Mouse (Mus musculus): ENCODE data around the gene Gpr152. TPM values are rescaled to one million over a fixed set of nuclear protein-coding genes. Genes with fewer than 3 reads are reported as not detected.
"Not testable (repeated sequence)": the region's sequence is repeated elsewhere in the genome, so short reads cannot be mapped to it uniquely, and the experiment has no call there.

The Gpr152 gene
- polyA plus RNA-seq, 1 experiment, result 0.06 TPM

DNA sequence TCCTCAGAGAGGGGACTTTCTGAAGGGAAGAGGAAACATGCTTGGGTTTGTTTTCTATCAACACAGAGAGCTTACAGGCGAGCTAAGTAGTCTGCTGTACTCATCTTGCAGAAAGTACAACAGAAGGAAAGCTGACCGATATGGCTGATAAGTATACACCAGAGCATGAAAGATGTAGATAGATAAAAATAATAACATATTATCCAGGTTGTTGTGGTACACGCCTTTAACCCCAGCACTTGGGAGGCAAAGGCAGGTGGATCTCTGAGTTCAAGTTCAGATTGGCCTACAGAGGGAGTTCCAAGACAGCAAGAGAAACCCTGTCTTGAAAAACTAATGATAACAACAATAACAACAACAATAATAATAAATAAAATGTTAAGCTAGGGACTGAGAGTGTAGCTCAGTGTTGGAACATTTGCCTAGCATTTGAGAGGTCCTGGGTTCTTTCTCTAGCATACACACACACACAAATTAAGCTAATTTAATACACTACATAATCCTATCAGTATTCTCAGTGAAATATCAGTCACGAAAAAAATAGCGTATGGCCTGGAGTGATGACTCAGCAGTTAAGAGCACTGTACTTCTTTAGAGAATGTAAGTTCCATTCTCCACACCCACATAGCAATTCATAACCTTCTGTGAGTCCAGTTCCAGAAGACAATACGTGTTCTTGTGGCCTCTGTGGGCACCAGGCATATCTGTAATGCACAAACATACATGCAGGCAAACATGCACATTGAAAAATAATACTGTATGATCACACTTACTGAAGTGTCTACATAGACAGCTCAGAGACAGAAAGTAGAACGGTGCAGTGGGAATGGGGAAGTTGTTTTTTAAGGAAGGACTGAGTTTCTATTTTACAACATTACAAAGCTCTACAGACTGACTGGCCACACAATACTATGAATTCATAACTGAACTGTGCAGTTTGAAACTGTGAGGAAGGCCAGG lies 16.9 kb upstream of the Gpr152 start:
- Histone ChIP-seq H3K36me3 (ENCODE audit: control insufficient read depth, insufficient read depth, low read length) (peaks cover 5% of the 10 kb centered on the region; the same call in 1 of the 2 replicates), H3K27me3 (ENCODE audit: control insufficient read depth, insufficient read depth, low read length) (no peaks in the 10 kb centered on the region), H3K4me3 (ENCODE audit: low read depth, low read length) (no peak overlapping the region), H3K27ac (ENCODE audit: insufficient read depth, low read depth, low read length) (no peak overlapping the region), H3K4me1 (ENCODE audit: control insufficient read depth, insufficient read depth, insufficient read length, low read length) (peaks cover 24% of the 10 kb centered on the region)
- TF ChIP-seq CTCF (IDR thresholded peaks at IDR 0.05; ENCODE audit: extremely low read depth, insufficient read length, insufficient replicate concordance, low read depth, low read length) (no peak), POLR2A (IDR thresholded peaks at IDR 0.05; ENCODE audit: low read depth, low read length) (no peak)
- WGBS, result 75% methylated on average over 7 of the region's 7 CpGs

DNA sequence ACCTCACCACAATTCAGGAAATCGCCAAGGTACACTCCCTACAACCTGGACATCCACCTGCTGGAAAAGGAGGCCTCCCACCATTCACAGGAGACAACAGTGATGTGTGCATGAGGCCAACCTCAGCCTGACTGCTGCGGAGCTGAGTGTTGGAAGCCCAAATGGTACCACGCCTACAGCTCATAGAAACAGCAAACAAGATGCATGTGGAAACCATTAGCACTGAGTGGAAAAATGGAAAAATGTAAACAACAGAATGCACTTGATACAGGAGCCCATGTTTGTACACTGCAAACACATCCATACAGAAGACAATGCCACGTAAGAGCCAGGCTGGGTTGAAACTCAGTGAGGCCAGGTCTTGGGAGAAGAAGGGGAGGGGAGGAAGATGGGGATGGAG lies 15.2 kb upstream of the Gpr152 start:
- Histone ChIP-seq H3K27ac (ENCODE audit: insufficient read depth, low read depth, low read length) (no peak overlapping the region), H3K36me3 (ENCODE audit: control insufficient read depth, insufficient read depth, low read length) (peaks cover 8% of the 10 kb centered on the region; the same call in 1 of the 2 replicates), H3K4me3 (ENCODE audit: low read depth, low read length) (no peak overlapping the region), H3K27me3 (ENCODE audit: control insufficient read depth, insufficient read depth, low read length) (no peaks in the 10 kb centered on the region), H3K4me1 (ENCODE audit: control insufficient read depth, insufficient read depth, insufficient read length, low read length) (peaks cover 21% of the 10 kb centered on the region)
- 85% methylated on average over 4 of the region's 4 CpGs for WGBS
- no peak for TF ChIP-seq CTCF (IDR thresholded peaks at IDR 0.05; ENCODE audit: extremely low read depth, insufficient read length, insufficient replicate concordance, low read depth, low read length)
- no peak for TF ChIP-seq POLR2A (IDR thresholded peaks at IDR 0.05; ENCODE audit: low read depth, low read length)

DNA sequence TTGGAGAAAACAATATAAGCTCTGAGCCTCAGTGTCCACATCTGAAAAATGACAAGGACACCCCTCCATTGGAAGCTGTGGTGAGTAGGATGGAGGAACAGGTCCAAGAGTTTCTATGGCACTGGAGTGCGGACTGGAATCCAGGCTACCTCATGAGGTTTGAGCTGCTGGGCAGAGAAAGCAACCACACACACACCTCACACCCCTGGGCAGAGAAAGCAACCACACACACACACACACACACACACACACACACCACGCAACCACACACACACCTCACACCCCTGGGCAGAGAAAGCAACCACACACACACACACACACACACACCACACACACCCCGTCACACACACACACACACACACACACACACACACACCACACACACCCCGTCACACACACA lies 14.3 kb upstream of the Gpr152 start:
- H3K27me3 ChIP-seq (ENCODE audit: control insufficient read depth, insufficient read depth, low read length), result not testable (repeated sequence)
- Histone ChIP-seq H3K4me1 (ENCODE audit: control insufficient read depth, insufficient read depth, insufficient read length, low read length) (peaks cover 19% of the 10 kb centered on the region), H3K27ac (ENCODE audit: insufficient read depth, low read depth, low read length) (peak overlapping the region; percentile 55), H3K36me3 (ENCODE audit: control insufficient read depth, insufficient read depth, low read length) (peaks cover 13% of the 10 kb centered on the region; the same call in 1 of the 2 replicates), H3K4me3 (ENCODE audit: low read depth, low read length) (peak overlapping the region; percentile 60)
- WGBS, result 5% methylated on average over 4 of the region's 4 CpGs

DNA sequence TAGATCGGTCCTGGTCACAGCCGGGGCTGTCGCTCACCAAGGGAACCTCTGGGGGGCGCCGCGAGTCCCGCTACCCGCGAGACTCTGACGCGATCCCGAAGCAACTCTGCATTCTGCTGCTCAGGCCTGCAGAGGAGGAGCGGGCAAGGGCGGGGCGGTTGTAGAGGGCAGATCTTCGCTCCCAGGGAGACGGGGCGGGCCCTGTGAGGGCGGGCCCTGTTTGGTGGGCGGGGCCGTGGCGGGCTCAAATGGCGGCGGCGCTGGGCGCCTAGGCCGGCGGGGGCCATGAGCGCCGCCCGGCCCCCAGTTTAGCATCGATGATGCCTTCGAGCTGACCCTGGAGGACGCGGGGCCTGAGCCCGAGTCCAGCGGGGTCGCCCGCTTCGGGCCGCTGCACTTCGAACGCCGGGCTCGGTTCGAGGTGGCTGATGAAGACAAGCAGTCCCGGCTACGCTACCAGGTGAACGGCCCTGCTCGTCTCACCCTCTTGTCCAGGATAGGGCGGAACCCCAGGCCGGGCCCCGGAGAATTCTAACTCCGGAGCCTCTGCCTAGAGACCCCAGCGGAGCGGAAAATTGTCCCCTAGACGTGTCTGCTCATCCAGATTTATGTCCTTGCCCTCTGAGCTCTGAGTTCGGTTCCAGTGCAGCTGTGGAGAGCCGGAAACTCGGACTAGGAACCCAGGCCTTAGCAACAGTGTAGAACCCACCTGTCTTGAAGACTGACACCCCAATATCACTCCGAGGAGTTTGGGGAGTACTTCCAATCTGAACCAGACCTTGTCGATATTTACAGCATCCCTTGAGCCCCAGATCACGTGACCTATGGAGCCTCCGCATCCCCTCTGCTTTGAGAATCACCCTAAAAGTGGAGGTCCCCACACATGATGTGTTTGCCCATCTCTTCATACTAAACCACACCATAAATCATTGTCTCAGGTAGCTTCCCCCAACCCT lies 13.6 kb upstream of the Gpr152 start, which contains the start of gene Aip:
Aip (minus strand) TSS at position 118 of the 956 bp plus-strand sequence.
- TF ChIP-seq POLR2A (IDR thresholded peaks at IDR 0.05; ENCODE audit: low read depth, low read length) (peak; percentile 61), CTCF (IDR thresholded peaks at IDR 0.05; ENCODE audit: extremely low read depth, insufficient read length, insufficient replicate concordance, low read depth, low read length) (peak; percentile 68)
- under 1% methylated on average over 64 of the region's 64 CpGs for WGBS
- Histone ChIP-seq H3K4me3 (ENCODE audit: low read depth, low read length) (peak within 1 kb of the TSS; percentile 78), H3K27ac (ENCODE audit: insufficient read depth, low read depth, low read length) (peak within 1 kb of the TSS; percentile 55), H3K27me3 (ENCODE audit: control insufficient read depth, insufficient read depth, low read length) (no peaks in the 10 kb centered on the region), H3K4me1 (ENCODE audit: control insufficient read depth, insufficient read depth, insufficient read length, low read length) (peaks cover 13% of the 10 kb centered on the region), H3K36me3 (ENCODE audit: control insufficient read depth, insufficient read depth, low read length) (peaks cover 14% of the 10 kb centered on the region)

DNA sequence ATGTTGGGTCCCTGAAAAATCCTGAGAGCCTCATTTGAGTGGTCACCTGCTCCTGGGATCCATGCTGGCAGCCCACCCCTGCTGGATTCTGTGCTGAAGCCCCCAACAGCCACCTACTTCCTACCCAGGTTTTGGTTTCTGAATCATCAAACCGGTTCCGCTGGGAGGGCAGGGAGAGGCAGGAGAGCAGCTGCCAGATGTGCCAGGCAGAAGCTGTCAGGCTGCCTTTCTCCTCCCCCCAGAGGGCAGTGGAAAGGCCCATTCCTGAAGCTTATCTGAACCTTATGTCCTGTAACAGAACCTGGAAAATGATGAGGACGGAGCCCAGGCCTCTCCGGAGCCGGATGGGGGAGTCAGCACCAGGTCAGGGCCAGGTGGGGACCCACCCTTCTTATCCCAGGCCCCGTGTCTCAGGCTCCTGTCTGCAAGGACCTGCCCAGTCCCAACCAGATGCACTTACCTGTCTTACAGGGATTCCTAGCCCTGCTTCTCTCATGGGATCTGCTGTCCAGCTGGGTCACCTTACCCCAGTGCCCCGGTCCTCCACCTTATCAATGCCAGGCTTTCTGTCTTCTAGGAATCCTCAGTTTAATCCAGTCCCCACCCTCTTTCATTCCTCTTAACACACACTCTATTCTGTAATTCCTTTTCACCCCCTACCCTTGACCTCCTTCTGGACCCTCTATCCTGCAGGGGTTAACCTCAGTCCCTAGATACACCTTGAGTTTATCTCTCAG lies 12.7 kb upstream of the Gpr152 start:
- H3K4me3 ChIP-seq (ENCODE audit: low read depth, low read length), result peak overlapping the region; percentile 78
- TF ChIP-seq POLR2A (IDR thresholded peaks at IDR 0.05; ENCODE audit: low read depth, low read length) (no peak), CTCF (IDR thresholded peaks at IDR 0.05; ENCODE audit: extremely low read depth, insufficient read length, insufficient replicate concordance, low read depth, low read length) (no peak)
- peaks cover 12% of the 10 kb centered on the region for H3K4me1 ChIP-seq (ENCODE audit: control insufficient read depth, insufficient read depth, insufficient read length, low read length)
- WGBS, result 37% methylated on average over 7 of the region's 7 CpGs
- H3K36me3 ChIP-seq (ENCODE audit: control insufficient read depth, insufficient read depth, low read length), result peaks cover 24% of the 10 kb centered on the region
- H3K27me3 ChIP-seq (ENCODE audit: control insufficient read depth, insufficient read depth, low read length), result no peaks in the 10 kb centered on the region
- H3K27ac ChIP-seq (ENCODE audit: insufficient read depth, low read depth, low read length), result peak overlapping the region; percentile 13; the same call in 1 of the 2 replicates

DNA sequence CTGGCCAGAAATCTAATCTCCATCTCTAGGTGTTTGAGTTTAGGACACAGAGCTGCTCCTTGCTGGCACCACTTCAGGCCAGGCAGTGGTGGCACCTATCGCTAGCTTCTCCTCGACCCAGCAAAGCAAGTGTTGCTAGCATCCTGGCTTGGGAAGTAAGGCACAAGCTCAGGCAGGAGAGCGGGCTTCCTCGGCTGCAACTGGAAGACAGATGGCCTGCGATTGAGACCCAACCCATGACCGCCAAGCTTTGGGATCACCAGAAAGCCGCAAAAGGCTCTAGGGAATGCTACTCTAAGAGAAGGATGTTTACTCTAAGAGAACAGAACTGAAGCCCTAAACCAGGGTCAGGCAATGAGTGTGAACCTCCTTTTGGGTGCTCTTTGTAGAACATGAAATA lies 10.1 kb upstream of the Gpr152 start:
- Histone ChIP-seq H3K27me3 (ENCODE audit: control insufficient read depth, insufficient read depth, low read length) (no peaks in the 10 kb centered on the region), H3K4me3 (ENCODE audit: low read depth, low read length) (no peak overlapping the region), H3K27ac (ENCODE audit: insufficient read depth, low read depth, low read length) (no peak overlapping the region), H3K36me3 (ENCODE audit: control insufficient read depth, insufficient read depth, low read length) (peaks cover 34% of the 10 kb centered on the region), H3K4me1 (ENCODE audit: control insufficient read depth, insufficient read depth, insufficient read length, low read length) (peaks cover 12% of the 10 kb centered on the region)
- WGBS, result 89% methylated on average over 7 of the region's 7 CpGs
- TF ChIP-seq POLR2A (IDR thresholded peaks at IDR 0.05; ENCODE audit: low read depth, low read length) (no peak), CTCF (IDR thresholded peaks at IDR 0.05; ENCODE audit: extremely low read depth, insufficient read length, insufficient replicate concordance, low read depth, low read length) (no peak)

Measured in small intestine, adult 2 months (tissue).